Mouse (Mus musculus): ENCODE data around the gene Exph5.

GRCm38 (mm10) chr9:53339603-53340002, 38.1 kb downstream of the Exph5 start:
- TF ChIP-seq CTCF (IDR thresholded peaks at IDR 0.05; ENCODE audit: extremely low read depth, insufficient read depth, insufficient read length, insufficient replicate concordance): no peak
- TF ChIP-seq POLR2A (IDR thresholded peaks at IDR 0.05; ENCODE audit: low read depth, low read length): no peak

All from spleen, adult 2 months (tissue).